Mouse (Mus musculus): ENCODE results near the gene Lrrc8e. TPM values are rescaled to one million over a fixed set of nuclear protein-coding genes. Genes with fewer than 3 reads are reported as not detected.

Lrrc8e gene
- polyA plus RNA-seq, 1 experiment from 2014 or later = 2.3 TPM

DNA sequence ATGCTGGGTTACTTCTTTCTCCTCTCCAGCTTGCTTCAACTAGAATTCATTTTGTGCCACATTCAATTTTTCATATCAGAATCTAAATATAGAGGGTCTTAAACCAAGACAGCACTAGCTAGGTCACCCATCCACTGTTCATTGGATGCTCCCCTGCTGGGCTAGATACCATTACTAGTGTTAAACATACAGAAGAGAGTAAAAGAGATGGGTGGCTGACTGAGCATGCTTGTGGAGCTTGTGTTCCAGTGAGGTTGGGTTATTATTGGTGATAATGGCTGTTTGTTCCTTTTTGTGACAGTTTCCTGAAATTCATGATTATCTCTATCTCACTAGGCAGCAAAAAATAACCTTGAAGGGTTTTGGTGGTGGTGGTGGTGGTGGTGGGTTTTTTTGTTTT is 4.6 kb upstream of the Lrrc8e start:
- H3K36me3 ChIP-seq (ENCODE audit: insufficient read depth) = no peaks in the 10 kb centered on the region
- no peak overlapping the region for H3K27ac ChIP-seq (ENCODE audit: low read depth)
- ATAC-seq (ENCODE audit: insufficient read depth) = no peak
- TF ChIP-seq CTCF (IDR thresholded peaks at IDR 0.05; ENCODE audit: low read depth) = no peak
- H3K4me2 ChIP-seq = no peak overlapping the region
- H3K4me3 ChIP-seq (ENCODE audit: low read depth, low read length) = no peak overlapping the region
- H3K27me3 ChIP-seq (ENCODE audit: insufficient read depth, low read length) = peaks cover 25% of the 10 kb centered on the region
- H3K9ac ChIP-seq = no peak overlapping the region
- DNase-seq = no peak
- H3K4me1 ChIP-seq (ENCODE audit: insufficient read depth) = no peaks in the 10 kb centered on the region; the same call in 1 of the 2 replicates
- no peaks in the 10 kb centered on the region for H3K9me3 ChIP-seq (ENCODE audit: low read depth, low read length)

DNA sequence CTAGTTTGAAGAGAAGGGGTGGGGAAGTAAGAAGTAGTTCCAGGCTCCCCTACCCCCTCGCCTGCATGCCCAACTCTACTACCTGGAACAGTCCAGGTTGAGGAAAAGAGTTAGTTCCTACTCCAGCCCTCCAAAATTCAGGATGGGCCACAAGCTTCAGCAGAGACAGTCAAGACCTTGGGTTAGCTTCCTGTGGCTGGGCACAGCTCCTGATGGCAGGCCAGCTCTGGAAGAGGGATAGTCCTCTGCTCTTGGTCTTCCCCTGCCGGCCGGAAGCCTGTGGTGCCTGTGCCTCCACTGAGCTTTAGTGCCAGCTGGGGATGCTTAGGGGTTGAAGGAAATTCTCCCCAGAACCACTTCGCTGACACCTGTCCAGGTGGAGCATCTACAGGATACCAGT is 304 bp upstream of the Lrrc8e start:
- no peaks in the 10 kb centered on the region for H3K36me3 ChIP-seq (ENCODE audit: insufficient read depth)
- H3K27ac ChIP-seq (ENCODE audit: low read depth) = no peak overlapping the region
- H3K4me1 ChIP-seq (ENCODE audit: insufficient read depth) = peaks cover 3% of the 10 kb centered on the region; the same call in 1 of the 2 replicates
- TF ChIP-seq CTCF (IDR thresholded peaks at IDR 0.05; ENCODE audit: low read depth) = 0 out of 2 replicates have a peak, but pooled peaks have one; percentile 37
- DNase-seq (no peak), ATAC-seq (ENCODE audit: insufficient read depth) (no peak; the same call in 1 of the 2 replicates)
- H3K9me3 ChIP-seq (ENCODE audit: low read depth, low read length) = no peaks in the 10 kb centered on the region
- H3K9ac ChIP-seq = peak overlapping the region; percentile 54
- peak overlapping the region; percentile 35 for H3K4me3 ChIP-seq (ENCODE audit: low read depth, low read length)
- WGBS = 29% methylated on average over 4 of the region's 4 CpGs
- H3K4me2 ChIP-seq = peak overlapping the region; percentile 64
- H3K27me3 ChIP-seq (ENCODE audit: insufficient read depth, low read length) = peaks cover 9% of the 10 kb centered on the region

- H3K4me1 ChIP-seq (ENCODE audit: insufficient read depth) = peaks cover 3% of the 10 kb centered on the region; the same call in 1 of the 2 replicates
- DNase-seq = no peak
- WGBS = 89% methylated on average over 4 of the region's 4 CpGs
- no peak overlapping the region for H3K4me3 ChIP-seq (ENCODE audit: low read depth, low read length)
- no peak overlapping the region for H3K9ac ChIP-seq
- no peak overlapping the region for H3K4me2 ChIP-seq
- no peaks in the 10 kb centered on the region for H3K9me3 ChIP-seq (ENCODE audit: low read depth, low read length)
- ATAC-seq (ENCODE audit: insufficient read depth) = no peak
- no peak overlapping the region for H3K27ac ChIP-seq (ENCODE audit: low read depth)
- TF ChIP-seq CTCF (IDR thresholded peaks at IDR 0.05; ENCODE audit: low read depth) = no peak
- no peaks in the 10 kb centered on the region for H3K36me3 ChIP-seq (ENCODE audit: insufficient read depth)
- peaks cover 9% of the 10 kb centered on the region for H3K27me3 ChIP-seq (ENCODE audit: insufficient read depth, low read length)
Observed at GRCm38 (mm10) chr8:4227919-4228318, 1.3 kb downstream of the Lrrc8e start.

DNA sequence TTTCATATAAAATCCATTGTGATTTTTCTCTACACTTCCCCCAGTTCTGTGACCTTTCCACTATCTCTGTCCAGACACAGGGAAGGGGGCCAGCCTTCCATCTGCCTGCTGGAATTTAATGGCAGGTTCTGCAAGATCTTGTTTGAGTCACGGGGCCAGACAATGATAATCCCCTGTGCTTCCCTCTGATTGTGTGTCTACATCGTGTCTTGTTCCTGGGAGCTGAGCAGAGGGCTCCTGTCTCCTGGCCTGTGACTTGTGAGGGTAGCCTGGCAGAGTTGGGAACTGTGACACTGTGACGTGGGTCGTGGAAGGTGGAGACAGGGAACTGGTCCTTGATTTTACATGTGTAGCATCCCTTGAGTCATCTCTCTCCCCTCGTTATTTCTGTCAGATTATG is 3.2 kb downstream of the Lrrc8e start:
- no peak overlapping the region for H3K9ac ChIP-seq
- H3K4me2 ChIP-seq = no peak overlapping the region
- no peaks in the 10 kb centered on the region for H3K36me3 ChIP-seq (ENCODE audit: insufficient read depth)
- no peak for TF ChIP-seq CTCF (IDR thresholded peaks at IDR 0.05; ENCODE audit: low read depth)
- H3K27me3 ChIP-seq (ENCODE audit: insufficient read depth, low read length) = peaks cover 9% of the 10 kb centered on the region
- H3K4me1 ChIP-seq (ENCODE audit: insufficient read depth) = peaks cover 3% of the 10 kb centered on the region; the same call in 1 of the 2 replicates
- DNase-seq (no peak), ATAC-seq (ENCODE audit: insufficient read depth) (no peak)
- no peak overlapping the region for H3K4me3 ChIP-seq (ENCODE audit: low read depth, low read length)
- H3K9me3 ChIP-seq (ENCODE audit: low read depth, low read length) = no peaks in the 10 kb centered on the region
- no peak overlapping the region for H3K27ac ChIP-seq (ENCODE audit: low read depth)
- WGBS = 62% methylated on average over 5 of the region's 5 CpGs

- Histone ChIP-seq H3K27ac (ENCODE audit: low read depth) (no peak overlapping the region), H3K4me3 (ENCODE audit: low read depth, low read length) (no peak overlapping the region), H3K9ac (no peak overlapping the region), H3K4me2 (no peak overlapping the region), H3K9me3 (ENCODE audit: low read depth, low read length) (no peaks in the 10 kb centered on the region), H3K36me3 (ENCODE audit: insufficient read depth) (no peaks in the 10 kb centered on the region), H3K27me3 (ENCODE audit: insufficient read depth, low read length) (peaks cover 9% of the 10 kb centered on the region), H3K4me1 (ENCODE audit: insufficient read depth) (peaks cover 3% of the 10 kb centered on the region; the same call in 1 of the 2 replicates)
- no peak for TF ChIP-seq CTCF (IDR thresholded peaks at IDR 0.05; ENCODE audit: low read depth)
- ATAC-seq (ENCODE audit: insufficient read depth) (no peak), DNase-seq (no peak)
- WGBS = 53% methylated on average over 10 of the region's 10 CpGs
Observed at GRCm38 (mm10) chr8:4230612-4231351, 4.2 kb downstream of the Lrrc8e start.

- DNase-seq = peak; percentile 34
- peak overlapping the region; percentile 66 for H3K9ac ChIP-seq
- H3K4me1 ChIP-seq (ENCODE audit: insufficient read depth) = peaks cover 9% of the 10 kb centered on the region
- no peaks in the 10 kb centered on the region for H3K9me3 ChIP-seq (ENCODE audit: low read depth, low read length)
- peak overlapping the region; percentile 88 for H3K4me2 ChIP-seq
- WGBS = 18% methylated on average over 15 of the region's 15 CpGs
- H3K27ac ChIP-seq (ENCODE audit: low read depth) = peak overlapping the region; percentile 95
- peak overlapping the region; percentile 76 for H3K4me3 ChIP-seq (ENCODE audit: low read depth, low read length)
- H3K36me3 ChIP-seq (ENCODE audit: insufficient read depth) = peaks cover 18% of the 10 kb centered on the region
- no peak for ATAC-seq (ENCODE audit: insufficient read depth)
- TF ChIP-seq CTCF (IDR thresholded peaks at IDR 0.05; ENCODE audit: low read depth) = no peak
- no peaks in the 10 kb centered on the region for H3K27me3 ChIP-seq (ENCODE audit: insufficient read depth, low read length)
Observed at GRCm38 (mm10) chr8:4237814-4238433, 11.3 kb downstream of the Lrrc8e start.

GRCm38 (mm10) chr8:4238434-4239192 is 12.0 kb downstream of the Lrrc8e start, which contains the start of the genes Map2k7 and Gm49320:
TSS of gene Map2k7 (plus strand) at chr8:4238740.
TSS of gene Gm49320 (plus strand) at chr8:4238865.
- Histone ChIP-seq H3K27me3 (ENCODE audit: insufficient read depth, low read length) (no peaks in the 10 kb centered on the region), H3K4me2 (peak within 1 kb of the TSS; percentile 88), H3K4me1 (ENCODE audit: insufficient read depth) (peaks cover 9% of the 10 kb centered on the region), H3K36me3 (ENCODE audit: insufficient read depth) (peaks cover 25% of the 10 kb centered on the region), H3K27ac (ENCODE audit: low read depth) (peak within 1 kb of the TSS; percentile 95), H3K9me3 (ENCODE audit: low read depth, low read length) (no peaks in the 10 kb centered on the region), H3K9ac (peak within 1 kb of the TSS; percentile 81), H3K4me3 (ENCODE audit: low read depth, low read length) (peak within 1 kb of the TSS; percentile 76)
- ATAC-seq (ENCODE audit: insufficient read depth) = peak; percentile 95
- under 1% methylated on average over 69 of the region's 71 CpGs for WGBS
- peak; percentile 54 for TF ChIP-seq CTCF (IDR thresholded peaks at IDR 0.05; ENCODE audit: low read depth)
- DNase-seq = peak; percentile 100

Measured in lung, embryonic 14.5 days (tissue).